Mouse (Mus musculus): ENCODE results near the gene Rilpl1. TPM values are rescaled to one million over a fixed set of nuclear protein-coding genes. Genes with fewer than 3 reads are reported as not detected.
A peak's percentile ranks its signal among the peaks of the same experiment; 100 is the strongest.
"Not testable (repeated sequence)": the region's sequence is repeated elsewhere in the genome, so short reads cannot be mapped to it uniquely, and the experiment has no call there.

The Rilpl1 gene
- polyA plus RNA-seq, 1 experiment from 2014 or later: 17.8 TPM

- not testable (repeated sequence) for ATAC-seq (ENCODE audit: low FRiP score); H3K27ac ChIP-seq; H3K27me3 ChIP-seq; H3K9me3 ChIP-seq; H3K4me1 ChIP-seq; H3K4me3 ChIP-seq (replicated peaks); H3K4me2 ChIP-seq; H3K9ac ChIP-seq
- H3K36me3 ChIP-seq (replicated peaks): peaks cover 76% of the 10 kb centered on the region
- WGBS: 93% methylated on average over 14 of the region's 14 CpGs
These were observed 70.3 kb downstream of the Rilpl1 start for GRCm38 (mm10) chr5:124460922-124461321.

- H3K36me3 ChIP-seq (replicated peaks): peaks cover 93% of the 10 kb centered on the region
- no peaks in the 10 kb centered on the region for H3K4me1 ChIP-seq
- H3K27me3 ChIP-seq: no peaks in the 10 kb centered on the region
- H3K4me2 ChIP-seq: no peak overlapping the region
- H3K9me3 ChIP-seq: no peaks in the 10 kb centered on the region
- WGBS: 96% methylated on average over 6 of the region's 6 CpGs
- no peak for ATAC-seq (ENCODE audit: low FRiP score)
- no peak overlapping the region for H3K27ac ChIP-seq
- H3K9ac ChIP-seq: no peak overlapping the region
- H3K4me3 ChIP-seq (replicated peaks): no peak overlapping the region
These were observed 74.4 kb downstream of the Rilpl1 start for GRCm38 (mm10) chr5:124456762-124457161.

- Histone ChIP-seq H3K4me3 (replicated peaks) (no peak overlapping the region), H3K27me3 (no peaks in the 10 kb centered on the region), H3K4me1 (no peaks in the 10 kb centered on the region), H3K36me3 (replicated peaks) (peaks cover 96% of the 10 kb centered on the region), H3K9ac (no peak overlapping the region), H3K27ac (0 out of 2 replicates have a peak overlapping the region, but pooled peaks have one; percentile 25), H3K4me2 (no peak overlapping the region), H3K9me3 (no peaks in the 10 kb centered on the region)
- WGBS: 95% methylated on average over 1 of the region's 1 CpGs
- ATAC-seq (ENCODE audit: low FRiP score): no peak
These were observed 77.1 kb downstream of the Rilpl1 start for GRCm38 (mm10) chr5:124454082-124454419.

- no peak for ATAC-seq (ENCODE audit: low FRiP score)
- Histone ChIP-seq H3K9ac (no peak overlapping the region), H3K36me3 (replicated peaks) (peaks cover 96% of the 10 kb centered on the region), H3K27ac (0 out of 2 replicates have a peak overlapping the region, but pooled peaks have one; percentile 36), H3K27me3 (no peaks in the 10 kb centered on the region), H3K4me2 (no peak overlapping the region), H3K4me3 (replicated peaks) (no peak overlapping the region), H3K9me3 (no peaks in the 10 kb centered on the region), H3K4me1 (no peaks in the 10 kb centered on the region)
- 88% methylated on average over 13 of the region's 13 CpGs for WGBS
These were observed 77.7 kb downstream of the Rilpl1 start for GRCm38 (mm10) chr5:124453339-124454081.

GRCm38 (mm10) chr5:124452494-124453228, 78.5 kb downstream of the Rilpl1 start:
- 86% methylated on average over 15 of the region's 15 CpGs for WGBS

GRCm38 (mm10) chr5:124450641-124451340, 80.4 kb downstream of the Rilpl1 start:
- Histone ChIP-seq H3K9me3 (no peaks in the 10 kb centered on the region), H3K27ac (no peak overlapping the region), H3K9ac (no peak overlapping the region), H3K4me3 (replicated peaks) (no peak overlapping the region), H3K4me2 (no peak overlapping the region), H3K27me3 (no peaks in the 10 kb centered on the region), H3K4me1 (peaks cover 14% of the 10 kb centered on the region), H3K36me3 (replicated peaks) (peaks cover 86% of the 10 kb centered on the region)
- no peak for ATAC-seq (ENCODE audit: low FRiP score)
- 90% methylated on average over 16 of the region's 16 CpGs for WGBS

More at GRCm38 (mm10) chr5:124452494-124453228, 78.5 kb downstream of the Rilpl1 start:
- Histone ChIP-seq H3K9me3 (no peaks in the 10 kb centered on the region), H3K27ac (peak overlapping the region; percentile 36; the same call in 1 of the 2 replicates), H3K9ac (no peak overlapping the region), H3K36me3 (replicated peaks) (peaks cover 96% of the 10 kb centered on the region), H3K4me3 (replicated peaks) (no peak overlapping the region), H3K27me3 (no peaks in the 10 kb centered on the region), H3K4me1 (no peaks in the 10 kb centered on the region), H3K4me2 (no peak overlapping the region)
- no peak for ATAC-seq (ENCODE audit: low FRiP score)

GRCm38 (mm10) chr5:124450051-124450450, 81.1 kb downstream of the Rilpl1 start:
- Histone ChIP-seq H3K4me2 (no peak overlapping the region), H3K4me1 (peaks cover 14% of the 10 kb centered on the region), H3K9me3 (no peaks in the 10 kb centered on the region), H3K4me3 (replicated peaks) (no peak overlapping the region), H3K27me3 (no peaks in the 10 kb centered on the region), H3K36me3 (replicated peaks) (peaks cover 79% of the 10 kb centered on the region), H3K27ac (no peak overlapping the region), H3K9ac (no peak overlapping the region)
- 94% methylated on average over 7 of the region's 7 CpGs for WGBS
- ATAC-seq (ENCODE audit: low FRiP score): no peak

- H3K9me3 ChIP-seq: no peaks in the 10 kb centered on the region
- no peak overlapping the region for H3K4me2 ChIP-seq
- no peak overlapping the region for H3K27ac ChIP-seq
- H3K4me1 ChIP-seq: peaks cover 19% of the 10 kb centered on the region
- 70% methylated on average over 6 of the region's 6 CpGs for WGBS
- no peak for ATAC-seq (ENCODE audit: low FRiP score)
- H3K4me3 ChIP-seq (replicated peaks): no peak overlapping the region
- H3K27me3 ChIP-seq: no peaks in the 10 kb centered on the region
- peak overlapping the region; percentile 17 for H3K9ac ChIP-seq
- peaks cover 74% of the 10 kb centered on the region for H3K36me3 ChIP-seq (replicated peaks)
These were observed 81.7 kb downstream of the Rilpl1 start for GRCm38 (mm10) chr5:124449494-124449893.

GRCm38 (mm10) chr5:124446301-124446881, 84.8 kb downstream of the Rilpl1 start:
- Histone ChIP-seq H3K4me2 (peak overlapping the region; percentile 82), H3K27me3 (no peaks in the 10 kb centered on the region), H3K9me3 (no peaks in the 10 kb centered on the region), H3K4me3 (replicated peaks) (peak overlapping the region; percentile 99), H3K27ac (peak overlapping the region; percentile 84), H3K36me3 (replicated peaks) (peaks cover 46% of the 10 kb centered on the region), H3K4me1 (peaks cover 20% of the 10 kb centered on the region), H3K9ac (peak overlapping the region; percentile 98)
- 3% methylated on average over 15 of the region's 15 CpGs for WGBS
- ATAC-seq (ENCODE audit: low FRiP score): peak; percentile 24; the same call in 1 of the 2 replicates

- under 1% methylated on average over 44 of the region's 77 CpGs for WGBS
- H3K4me1 ChIP-seq: peaks cover 23% of the 10 kb centered on the region
- H3K9me3 ChIP-seq: no peaks in the 10 kb centered on the region
- peaks cover 39% of the 10 kb centered on the region for H3K36me3 ChIP-seq (replicated peaks)
- ATAC-seq (ENCODE audit: low FRiP score): peak; percentile 72
- H3K4me2 ChIP-seq: peak overlapping the region; percentile 82
- peak overlapping the region; percentile 84 for H3K27ac ChIP-seq
- no peaks in the 10 kb centered on the region for H3K27me3 ChIP-seq
- peak overlapping the region; percentile 98 for H3K9ac ChIP-seq
- peak overlapping the region; percentile 99 for H3K4me3 ChIP-seq (replicated peaks)
These were observed 85.4 kb downstream of the Rilpl1 start for GRCm38 (mm10) chr5:124445621-124446293.

GRCm38 (mm10) chr5:124444661-124445561, 86.3 kb downstream of the Rilpl1 start:
- Histone ChIP-seq H3K4me1 (peaks cover 29% of the 10 kb centered on the region), H3K36me3 (replicated peaks) (peaks cover 31% of the 10 kb centered on the region), H3K4me3 (replicated peaks) (peak overlapping the region; percentile 99), H3K27me3 (no peaks in the 10 kb centered on the region), H3K9ac (peak overlapping the region; percentile 98), H3K27ac (peak overlapping the region; percentile 84), H3K9me3 (no peaks in the 10 kb centered on the region), H3K4me2 (peak overlapping the region; percentile 82)
- peak; percentile 93 for ATAC-seq (ENCODE audit: low FRiP score)
- 6% methylated on average over 52 of the region's 66 CpGs for WGBS
